Mouse (Mus musculus) yolk sac, embryonic 10.5 days (tissue): Measurements from ENCODE around the gene Erfe.

ENCODE experiments used
- DNase-seq: peaks from one replicate; pipeline ENCODE4 v3.0.0-alpha.2; 2017; ENCODE audit warnings: low spot score

The Erfe gene

DNA sequence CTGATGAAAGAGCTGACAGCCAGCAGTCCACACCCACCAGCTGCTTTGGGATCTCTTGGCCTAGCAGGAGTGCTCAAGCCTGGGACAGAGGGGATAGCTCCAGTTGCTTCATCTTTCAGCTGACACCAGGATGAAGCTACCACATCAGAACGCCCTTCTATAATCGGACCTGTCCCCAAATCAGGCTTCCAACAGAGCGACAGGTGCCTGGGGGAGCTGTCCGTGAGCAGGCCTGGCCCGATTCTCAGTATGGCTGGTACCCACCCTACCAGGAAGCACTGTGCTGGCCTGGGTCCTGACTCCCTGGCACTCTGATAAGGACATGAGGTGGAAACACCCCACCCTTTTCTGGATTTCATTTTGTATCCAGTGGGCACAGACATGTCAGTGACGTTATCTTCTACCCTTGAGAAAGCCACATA, 7.2 kb downstream of the Erfe start:
- DNase-seq, result no peak

DNA sequence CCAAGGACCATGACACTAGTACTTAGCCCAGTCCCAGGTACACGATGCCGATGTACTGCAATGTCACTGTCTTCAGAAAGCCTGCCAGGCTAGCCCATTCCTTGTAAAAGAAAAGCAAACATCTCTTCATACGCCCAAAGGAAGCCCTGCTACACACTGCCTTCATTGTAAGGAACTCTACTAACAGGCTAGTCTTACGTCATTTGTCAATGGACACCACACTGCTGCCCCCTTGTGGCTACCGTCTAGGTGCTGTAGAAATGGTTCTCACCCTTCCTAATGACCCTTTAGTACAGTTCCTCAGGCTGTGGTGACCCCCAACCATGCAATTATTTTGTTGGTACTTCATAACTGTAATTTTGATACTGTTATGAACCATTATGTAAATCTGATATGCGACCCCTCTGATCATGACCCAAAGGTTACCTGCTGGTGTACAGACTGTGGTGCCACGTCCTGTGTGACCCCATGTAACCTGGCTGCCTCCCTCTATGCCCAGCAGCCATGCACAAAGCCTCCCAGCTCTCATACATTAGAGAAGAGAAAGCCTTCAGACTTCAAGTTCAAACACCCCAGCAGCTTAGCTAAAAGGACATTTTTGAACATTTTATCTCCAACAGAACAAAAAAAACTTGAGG, 14.3 kb downstream of the Erfe start:
- peak; percentile 47 for DNase-seq

DNA sequence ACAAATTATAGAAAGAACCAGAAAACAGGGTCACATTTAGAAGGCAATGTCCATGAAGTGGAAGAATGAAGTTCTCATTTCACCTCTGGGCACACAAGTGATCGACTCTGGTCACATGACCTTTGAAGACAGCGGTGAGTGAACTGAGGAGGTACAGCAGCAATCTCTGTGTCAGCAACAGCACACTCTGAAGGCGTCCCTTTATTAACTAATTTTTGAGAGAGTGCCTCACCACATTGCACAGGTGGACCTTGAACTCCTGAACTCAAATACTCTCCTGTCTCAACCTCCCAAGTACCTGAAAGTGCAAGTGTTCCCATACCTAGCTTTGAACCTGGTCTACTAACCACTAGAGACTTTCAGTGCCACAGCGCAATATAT, 14.9 kb downstream of the Erfe start:
- no peak for DNase-seq

DNA sequence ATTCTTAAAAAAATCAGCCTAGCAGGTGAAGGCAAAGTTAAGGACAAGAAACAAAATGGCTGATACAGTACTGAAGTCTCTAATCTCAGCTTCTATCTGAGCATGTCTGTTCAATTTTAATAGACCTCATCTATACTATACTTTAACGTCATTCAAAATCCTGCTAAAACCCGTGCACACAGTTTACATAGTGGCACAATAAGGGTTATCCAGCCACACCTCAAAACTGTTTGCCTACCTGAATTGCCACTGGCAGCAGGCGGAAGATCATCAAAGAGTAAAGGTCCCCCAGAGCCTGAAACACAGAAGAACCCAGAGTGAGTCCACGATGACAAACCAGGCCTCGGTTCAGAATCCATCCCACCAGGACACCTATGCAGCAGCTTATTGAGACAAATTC, 24.1 kb downstream of the Erfe start:
- no peak for DNase-seq

- DNase-seq, result no peak
Observed at GRCm38 (mm10) chr1:91397927-91398259, 31.7 kb downstream of the Erfe start.

DNA sequence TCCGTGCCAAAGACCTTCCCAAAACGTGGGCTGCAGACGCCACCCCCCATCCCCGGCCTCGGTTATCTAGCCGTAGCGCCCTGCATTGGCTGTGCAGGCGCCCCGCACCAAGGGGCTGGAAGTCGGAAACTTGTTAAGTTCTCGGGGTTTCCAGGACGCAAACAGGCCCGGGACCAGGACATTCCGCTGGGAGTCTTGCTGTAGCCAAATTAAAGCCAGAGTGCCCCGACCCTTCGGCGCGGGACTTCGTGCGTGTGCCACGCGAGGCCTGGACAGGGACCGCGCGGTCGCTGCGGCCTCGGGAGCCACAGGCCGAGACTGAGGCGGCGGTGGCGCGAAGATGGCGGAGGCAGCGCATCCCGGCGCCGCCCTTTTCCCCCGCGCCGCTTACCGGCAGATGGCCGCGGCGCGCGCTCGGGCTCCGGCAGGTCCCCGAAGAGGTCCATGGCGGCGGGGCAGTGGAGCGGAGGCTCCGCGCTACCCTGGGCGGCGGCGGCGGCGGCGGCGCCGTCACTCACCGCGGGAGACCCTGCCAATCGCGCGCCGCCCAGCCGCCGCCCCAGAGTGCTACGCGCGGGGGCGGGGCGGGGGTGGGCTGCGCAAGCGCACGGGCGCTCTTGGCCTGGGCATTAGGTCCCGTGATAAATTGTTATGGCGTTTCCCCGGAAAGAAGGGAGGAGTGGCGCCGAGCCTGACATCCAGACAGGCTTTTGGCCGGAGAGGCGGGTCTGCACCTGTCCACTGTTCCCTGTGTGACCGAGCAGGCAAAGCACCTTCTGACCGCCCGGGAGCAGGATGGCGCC, 32.2 kb downstream of the Erfe start, which contains the start of gene Ilkap:
Gene Ilkap (minus strand): TSS at position 556 of the 803 bp plus-strand sequence.
- peak; percentile 89 for DNase-seq

DNA sequence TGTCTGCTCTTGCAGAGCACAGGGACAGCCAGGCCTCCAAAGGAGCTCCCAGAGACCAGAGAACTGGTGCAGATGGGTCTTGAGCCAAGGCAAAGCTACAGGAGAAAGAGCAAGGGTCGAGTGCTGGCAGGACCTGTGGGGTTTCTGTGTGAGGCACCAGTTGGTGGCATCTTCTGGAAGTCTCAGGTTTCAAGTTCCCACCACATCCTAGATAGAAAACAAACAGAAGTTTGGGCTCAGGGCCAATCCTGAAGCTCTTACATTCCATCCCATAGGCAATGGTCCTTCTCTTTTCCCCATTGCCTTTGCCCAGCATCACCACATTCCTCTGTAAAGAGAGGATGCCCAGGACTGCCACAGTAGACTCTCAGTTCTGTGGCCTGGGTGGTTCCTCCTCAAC, 38.7 kb downstream of the Erfe start:
- no peak for DNase-seq

- DNase-seq, result no peak
Observed at GRCm38 (mm10) chr1:91405406-91406169, 39.4 kb downstream of the Erfe start.

GRCm38 (mm10) chr1:91407819-91408218, 41.6 kb downstream of the Erfe start:
- no peak for DNase-seq

GRCm38 (mm10) chr1:91411631-91412285, 45.5 kb downstream of the Erfe start:
- no peak for DNase-seq

- DNase-seq, result peak; percentile 12
Observed at GRCm38 (mm10) chr1:91412286-91413029, 46.2 kb downstream of the Erfe start.

DNA sequence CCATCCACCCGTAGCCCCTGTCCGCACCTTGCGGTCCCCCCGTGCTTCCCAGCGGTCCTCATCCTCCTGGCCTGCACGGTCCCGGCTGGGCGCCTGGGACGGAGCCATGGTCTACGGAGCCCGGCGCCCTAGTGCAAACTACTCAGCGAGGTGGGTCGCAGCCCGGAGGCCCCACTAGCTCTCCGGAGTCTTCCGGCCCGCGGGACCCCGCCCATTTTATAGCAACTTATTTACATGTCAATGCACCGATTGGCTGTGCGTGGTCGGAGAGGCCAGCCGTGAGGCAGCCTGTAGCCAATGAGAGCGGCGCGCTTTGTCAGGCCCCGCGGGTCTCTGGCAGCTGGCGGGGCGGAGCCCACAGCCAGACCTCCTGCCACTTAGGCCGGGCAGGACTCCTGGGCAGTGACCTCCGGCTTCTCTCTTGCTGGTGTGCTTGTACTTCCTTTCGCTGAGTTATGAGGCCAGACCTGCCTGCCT, 46.8 kb downstream of the Erfe start:
- DNase-seq, result peak; percentile 96

DNA sequence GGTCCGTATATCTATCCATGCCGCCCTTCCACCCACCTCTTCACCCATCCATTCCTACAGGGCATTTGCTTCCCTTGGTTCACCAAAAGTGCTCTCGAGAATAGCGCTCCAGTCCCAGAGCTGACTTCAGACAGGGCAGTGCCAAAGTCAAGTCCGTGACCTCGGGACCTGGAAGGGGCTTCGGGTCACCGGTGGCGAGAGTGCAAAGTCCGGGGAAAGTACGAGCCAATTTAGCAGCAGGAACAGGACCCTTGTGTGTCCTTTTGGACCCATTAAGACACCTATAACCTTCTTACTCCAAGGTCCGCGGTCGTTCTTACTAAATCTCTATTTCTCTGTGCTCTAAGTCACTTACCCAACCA, 47.3 kb downstream of the Erfe start:
- no peak for DNase-seq

GRCm38 (mm10) chr1:91413898-91414594, 47.8 kb downstream of the Erfe start, which contains the start of gene Hes6:
Gene Hes6 (minus strand): TSS chr1:91414038.
- peak; percentile 50 for DNase-seq

DNA sequence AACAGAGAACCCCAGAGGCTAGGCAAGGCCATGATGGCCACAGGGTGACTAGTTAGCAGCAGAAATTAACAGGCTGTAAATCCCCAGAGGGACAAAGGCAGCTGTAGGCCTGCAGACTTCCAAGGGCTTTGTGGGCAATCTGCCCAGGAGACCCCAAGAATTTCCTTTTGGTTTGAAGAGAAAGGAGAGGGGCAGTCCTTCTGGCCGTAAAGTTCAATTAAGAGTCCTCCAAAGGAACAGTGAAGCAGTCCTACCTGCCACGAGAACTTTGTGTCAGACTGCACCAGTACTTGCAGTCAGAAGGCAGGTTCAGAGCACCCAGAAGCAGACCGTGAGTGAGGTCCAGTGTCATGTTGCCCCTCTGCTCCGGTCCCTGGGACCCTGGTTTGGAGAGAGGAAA, 48.7 kb downstream of the Erfe start:
- no peak for DNase-seq

- DNase-seq, result no peak
Observed at GRCm38 (mm10) chr1:91415311-91415710, 49.1 kb downstream of the Erfe start.

- DNase-seq, result no peak
Observed at GRCm38 (mm10) chr1:91417991-91418390, 51.8 kb downstream of the Erfe start.

GRCm38 (mm10) chr1:91419862-91420600, 53.8 kb downstream of the Erfe start:
- DNase-seq, result no peak

DNA sequence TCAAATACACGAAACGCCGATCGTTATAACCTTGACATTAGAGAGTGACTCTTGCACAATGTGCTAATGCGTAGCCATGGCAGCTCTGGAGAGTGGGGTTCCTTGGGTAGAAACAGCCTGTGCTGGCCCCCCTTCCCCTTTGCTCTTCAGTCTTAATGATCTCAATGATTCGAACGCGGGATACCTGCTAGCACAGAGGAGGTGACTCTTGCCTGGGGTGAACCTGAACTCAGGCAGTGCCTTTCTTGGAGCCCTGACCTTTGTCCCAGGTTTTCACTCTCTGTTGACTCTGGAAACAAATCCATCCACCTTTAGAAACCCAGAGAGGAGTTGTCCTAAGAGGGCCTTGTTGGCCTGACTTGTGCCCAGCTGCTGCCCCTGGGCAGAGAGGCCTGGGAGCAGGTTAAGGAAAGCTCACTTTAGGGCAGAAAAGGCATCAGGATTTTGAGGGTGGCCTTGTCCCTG, 54.4 kb downstream of the Erfe start:
- no peak for DNase-seq
